17 mouse cellular contexts compared by ENCODE assay signal in genomic region chr3:18668936-18669335, GRCm38 (mm10).
DNase-seq lines count a peak whose midpoint lies in the region; ATAC-seq and TF ChIP-seq lines count a peak whose summit lies in the region.
"Had no signal": no experiment of that assay in that cellular context is flagged by ENCODE, and none has a peak within 500 bp of the region (broad histone marks: within the 10 kb centered on the region; RNA-seq: fewer than 3 reads in every experiment).

No protein-coding gene starts in this region.

- H3K9me3 ChIP-seq in forebrain, postnatal 0 days (ENCODE audit: low read length), result no peaks in the 10 kb centered on the region
- no peaks in the 10 kb centered on the region for H3K9me3 ChIP-seq in forebrain, embryonic 12.5 days
- no peaks in the 10 kb centered on the region for H3K9me3 ChIP-seq in hindbrain, embryonic 11.5 days (ENCODE audit: control insufficient read depth, low read length)
- H3K9me3 ChIP-seq: heart, embryonic 12.5 days; lung, embryonic 15.5 days had no signal

- peaks cover 16% of the 10 kb centered on the region for H3K4me1 ChIP-seq in forebrain, postnatal 0 days (ENCODE audit: insufficient read depth)
- H3K4me1 ChIP-seq in forebrain, embryonic 12.5 days, result peaks cover 4% of the 10 kb centered on the region; the same call in 1 of the 2 replicates
- H3K4me1 ChIP-seq in hindbrain, embryonic 11.5 days (replicated peaks; ENCODE audit: control insufficient read depth, insufficient read depth, low read length), result no peaks in the 10 kb centered on the region
- H3K4me1 ChIP-seq: heart, embryonic 12.5 days; lung, embryonic 15.5 days had no signal

- no peak overlapping the region for H3K9ac ChIP-seq in forebrain, postnatal 0 days
- H3K9ac ChIP-seq in forebrain, embryonic 12.5 days, result no peak overlapping the region
- no peak overlapping the region for H3K9ac ChIP-seq in hindbrain, embryonic 11.5 days (ENCODE audit: low read depth, low read length)
- H3K9ac ChIP-seq: heart, embryonic 12.5 days; lung, embryonic 15.5 days had no signal

- no peaks in the 10 kb centered on the region for H3K27me3 ChIP-seq in forebrain, postnatal 0 days (ENCODE audit: insufficient read depth, low read length)
- no peaks in the 10 kb centered on the region for H3K27me3 ChIP-seq in forebrain, embryonic 12.5 days
- H3K27me3 ChIP-seq in hindbrain, embryonic 11.5 days (ENCODE audit: control insufficient read depth, insufficient read depth, low read length), result no peaks in the 10 kb centered on the region
- H3K27me3 ChIP-seq: heart, embryonic 12.5 days; lung, embryonic 15.5 days had no signal

- H3K4me3 ChIP-seq in forebrain, postnatal 0 days (ENCODE audit: low read depth, low read length), result no peak overlapping the region
- H3K4me3 ChIP-seq in forebrain, embryonic 12.5 days (replicated peaks), result no peak overlapping the region
- H3K4me3 ChIP-seq in hindbrain, embryonic 11.5 days (ENCODE audit: low read depth, low read length), result no peak overlapping the region
- H3K4me3 ChIP-seq: heart, embryonic 12.5 days; lung, embryonic 15.5 days had no signal

- DNase-seq in forebrain, postnatal 0 days, result peak; percentile 79
- DNase-seq in frontal cortex, postnatal 10 days (ENCODE audit: low spot score in 2 of 2), result peak; percentile 20 to 32
- DNase-seq in layer of hippocampus, postnatal 36 days, result peak; percentile 44 to 62
- peak; percentile 58 for DNase-seq in right cerebral cortex, postnatal 25 days
- no peak for DNase-seq in kidney, adult 8-10 months
- DNase-seq in kidney, adult 18-20 months, result no peak
- no peak for DNase-seq in hindbrain, embryonic 11.5 days (ENCODE audit: low spot score)
- DNase-seq: cerebellum, adult 11-12 months; heart, postnatal 36 days; midbrain, embryonic 14.5 days; thymus, postnatal 4 days had no signal

- H3K4me2 ChIP-seq in forebrain, postnatal 0 days (ENCODE audit: low read depth), result no peak overlapping the region
- no peak overlapping the region for H3K4me2 ChIP-seq in forebrain, embryonic 12.5 days
- no peak overlapping the region for H3K4me2 ChIP-seq in hindbrain, embryonic 11.5 days (replicated peaks; ENCODE audit: low read depth, low read length)
- H3K4me2 ChIP-seq: heart, embryonic 12.5 days; lung, embryonic 15.5 days had no signal

- WGBS in forebrain, postnatal 0 days, result 61% methylated on average over 3 of the region's 3 CpGs
- 83% methylated on average over 3 of the region's 3 CpGs for WGBS in forebrain, embryonic 12.5 days
- WGBS in hindbrain, embryonic 11.5 days, result 83% methylated on average over 3 of the region's 3 CpGs

- H3K36me3 ChIP-seq in forebrain, postnatal 0 days (ENCODE audit: insufficient read depth), result no peaks in the 10 kb centered on the region
- no peaks in the 10 kb centered on the region for H3K36me3 ChIP-seq in forebrain, embryonic 12.5 days (replicated peaks)
- H3K36me3 ChIP-seq in hindbrain, embryonic 11.5 days (ENCODE audit: control insufficient read depth, insufficient read depth, low read length), result no peaks in the 10 kb centered on the region
- H3K36me3 ChIP-seq: heart, embryonic 12.5 days; lung, embryonic 15.5 days had no signal

- ATAC-seq in forebrain, postnatal 0 days, result peak; percentile 86
- ATAC-seq in forebrain, embryonic 12.5 days (ENCODE audit: low FRiP score), result no peak
- no peak for ATAC-seq in hindbrain, embryonic 11.5 days (ENCODE audit: low FRiP score)
- ATAC-seq: activated CD4-positive, CD25-positive, alpha-beta regulatory T cell, adult 4 months; hindbrain, postnatal 0 days had no signal

- no peak overlapping the region for H3K27ac ChIP-seq in forebrain, postnatal 0 days (ENCODE audit: low read depth, low read length)
- H3K27ac ChIP-seq in forebrain, embryonic 12.5 days, result no peak overlapping the region
- no peak overlapping the region for H3K27ac ChIP-seq in hindbrain, embryonic 11.5 days (ENCODE audit: low read depth, low read length)
- H3K27ac ChIP-seq: hindbrain, postnatal 0 days; lung, embryonic 15.5 days; stomach, postnatal 0 days had no signal

- no peak for TF ChIP-seq CTCF in forebrain, postnatal 0 days (IDR thresholded peaks at IDR 0.05; ENCODE audit: low read depth)

Comparison
In these comparisons a context has a peak if more than half of its experiments do, and no peak if none do; other contexts are left out.
1. DNase-seq: peak in forebrain, postnatal 0 days (single experiment), frontal cortex, postnatal 10 days (2 of 2), layer of hippocampus, postnatal 36 days (2 of 2) and right cerebral cortex, postnatal 25 days (single experiment); none in kidney, adult 8-10 months (0 of 2), kidney, adult 18-20 months (single experiment) and hindbrain, embryonic 11.5 days (single experiment).